Mouse (Mus musculus): ENCODE data around the gene Vmn1r194. TPM values are rescaled to one million over a fixed set of nuclear protein-coding genes. Genes with fewer than 3 reads are reported as not detected.
"Not testable (repeated sequence)": the region's sequence is repeated elsewhere in the genome, so short reads cannot be mapped to it uniquely, and the experiment has no call there.

Gene Vmn1r194
- polyA plus RNA-seq (2012; rRNA removed), result not detected in 2 replicates

- H3K27ac ChIP-seq (ENCODE audit: control insufficient read depth, insufficient read depth, low read depth, low read length), result no peak within 1 kb of the TSS
- no peaks in the 10 kb centered on the region for H3K36me3 ChIP-seq (ENCODE audit: control insufficient read depth, insufficient read depth, low read length)
- H3K4me1 ChIP-seq (ENCODE audit: control insufficient read depth, insufficient read depth, low read length), result no peaks in the 10 kb centered on the region
- H3K27me3 ChIP-seq (ENCODE audit: control insufficient read depth, insufficient read depth, low read length), result no peaks in the 10 kb centered on the region
- no peak for TF ChIP-seq CTCF (IDR thresholded peaks at IDR 0.05; ENCODE audit: control insufficient read depth, insufficient read depth, insufficient replicate concordance, low read depth, low read length)
- TF ChIP-seq POLR2A (IDR thresholded peaks at IDR 0.05; ENCODE audit: control insufficient read depth, low read depth, low read length), result no peak
- no peak within 1 kb of the TSS for H3K4me3 ChIP-seq (ENCODE audit: control insufficient read depth, low read depth, low read length)
Observed at GRCm38 (mm10) chr13:22243915-22244314, at the start of gene Vmn1r194. Gene Vmn1r194 (plus strand): TSS chr13:22244215.

DNA sequence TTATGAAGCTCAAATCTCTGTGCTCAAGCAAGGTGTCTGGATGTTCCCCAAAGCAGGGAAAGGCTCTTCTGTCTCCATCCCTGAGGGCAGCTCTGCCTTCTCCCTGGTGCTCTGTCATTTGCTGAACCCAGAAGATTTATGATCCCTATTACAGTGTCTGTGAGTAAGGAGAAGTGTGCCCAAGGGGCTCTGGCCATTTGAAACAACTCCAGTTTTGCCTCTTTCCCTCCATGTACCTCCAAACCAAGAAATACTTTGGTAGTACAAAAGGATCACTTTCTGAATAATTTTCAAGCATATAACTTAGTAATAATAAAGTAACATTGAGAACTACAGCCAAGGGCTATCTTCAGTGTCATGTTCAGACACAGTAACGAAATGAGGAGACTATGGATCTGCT, 21.0 kb upstream of the Vmn1r194 start, which contains the start of gene Vmn1r193:
Vmn1r193 (minus strand) TSS at position 101 of the 400 bp plus-strand sequence.
- not testable (repeated sequence) for H3K27me3 ChIP-seq (ENCODE audit: control insufficient read depth, insufficient read depth, low read length); H3K4me3 ChIP-seq (ENCODE audit: control insufficient read depth, low read depth, low read length); H3K27ac ChIP-seq (ENCODE audit: control insufficient read depth, insufficient read depth, low read depth, low read length); H3K4me1 ChIP-seq (ENCODE audit: control insufficient read depth, insufficient read depth, low read length); H3K36me3 ChIP-seq (ENCODE audit: control insufficient read depth, insufficient read depth, low read length)

- H3K27me3 ChIP-seq (ENCODE audit: control insufficient read depth, insufficient read depth, low read length); H3K36me3 ChIP-seq (ENCODE audit: control insufficient read depth, insufficient read depth, low read length); H3K27ac ChIP-seq (ENCODE audit: control insufficient read depth, insufficient read depth, low read depth, low read length); H3K4me3 ChIP-seq (ENCODE audit: control insufficient read depth, low read depth, low read length); H3K4me1 ChIP-seq (ENCODE audit: control insufficient read depth, insufficient read depth, low read length): not testable (repeated sequence)
Observed at GRCm38 (mm10) chr13:22270222-22270621, 26.2 kb downstream of the Vmn1r194 start, which contains the start of gene Vmn1r195. Gene Vmn1r195 (plus strand): TSS chr13:22270522.

GRCm38 (mm10) chr13:22271721-22272120, 27.7 kb downstream of the Vmn1r194 start:
- Histone ChIP-seq H3K4me1 (ENCODE audit: control insufficient read depth, insufficient read depth, low read length) (no peaks in the 10 kb centered on the region), H3K36me3 (ENCODE audit: control insufficient read depth, insufficient read depth, low read length) (no peaks in the 10 kb centered on the region), H3K4me3 (ENCODE audit: control insufficient read depth, low read depth, low read length) (no peak overlapping the region), H3K27ac (ENCODE audit: control insufficient read depth, insufficient read depth, low read depth, low read length) (no peak overlapping the region), H3K27me3 (ENCODE audit: control insufficient read depth, insufficient read depth, low read length) (no peaks in the 10 kb centered on the region)
- TF ChIP-seq CTCF (IDR thresholded peaks at IDR 0.05; ENCODE audit: control insufficient read depth, insufficient read depth, insufficient replicate concordance, low read depth, low read length) (no peak), POLR2A (IDR thresholded peaks at IDR 0.05; ENCODE audit: control insufficient read depth, low read depth, low read length) (no peak)

DNA sequence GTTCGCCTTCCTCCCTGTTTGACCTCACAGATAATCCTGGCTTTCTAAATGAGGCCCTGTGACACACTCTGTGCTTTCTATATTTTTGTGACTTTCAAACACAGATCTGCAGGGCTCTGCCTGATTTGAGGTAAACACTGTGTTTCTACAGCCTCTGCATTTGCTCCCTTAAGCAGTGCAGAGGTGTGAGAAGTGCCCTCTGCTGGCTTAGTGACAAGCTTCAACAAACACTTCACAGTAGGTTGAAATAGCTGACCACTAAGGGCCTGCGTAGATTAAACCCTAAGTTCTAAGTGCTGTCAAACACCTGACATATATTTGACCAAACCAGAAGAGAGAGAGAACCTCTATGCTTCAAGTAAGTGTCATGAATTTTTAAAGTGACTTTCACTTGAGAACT, 40.6 kb downstream of the Vmn1r194 start:
- Histone ChIP-seq H3K27me3 (ENCODE audit: control insufficient read depth, insufficient read depth, low read length) (no peaks in the 10 kb centered on the region), H3K27ac (ENCODE audit: control insufficient read depth, insufficient read depth, low read depth, low read length) (no peak overlapping the region), H3K36me3 (ENCODE audit: control insufficient read depth, insufficient read depth, low read length) (no peaks in the 10 kb centered on the region), H3K4me1 (ENCODE audit: control insufficient read depth, insufficient read depth, low read length) (no peaks in the 10 kb centered on the region), H3K4me3 (ENCODE audit: control insufficient read depth, low read depth, low read length) (no peak overlapping the region)
- TF ChIP-seq CTCF (IDR thresholded peaks at IDR 0.05; ENCODE audit: control insufficient read depth, insufficient read depth, insufficient replicate concordance, low read depth, low read length), result no peak
- TF ChIP-seq POLR2A (IDR thresholded peaks at IDR 0.05; ENCODE audit: control insufficient read depth, low read depth, low read length), result no peak

- TF ChIP-seq CTCF (IDR thresholded peaks at IDR 0.05; ENCODE audit: control insufficient read depth, insufficient read depth, insufficient replicate concordance, low read depth, low read length) (no peak), POLR2A (IDR thresholded peaks at IDR 0.05; ENCODE audit: control insufficient read depth, low read depth, low read length) (no peak)
- H3K4me1 ChIP-seq (ENCODE audit: control insufficient read depth, insufficient read depth, low read length), result no peaks in the 10 kb centered on the region; the same call in 1 of the 2 replicates
- no peak within 1 kb of the TSS for H3K27ac ChIP-seq (ENCODE audit: control insufficient read depth, insufficient read depth, low read depth, low read length)
- H3K4me3 ChIP-seq (ENCODE audit: control insufficient read depth, low read depth, low read length), result no peak within 1 kb of the TSS
- no peaks in the 10 kb centered on the region for H3K27me3 ChIP-seq (ENCODE audit: control insufficient read depth, insufficient read depth, low read length)
- H3K36me3 ChIP-seq (ENCODE audit: control insufficient read depth, insufficient read depth, low read length), result no peaks in the 10 kb centered on the region
Observed at GRCm38 (mm10) chr13:22289620-22290019, 45.6 kb downstream of the Vmn1r194 start, which contains the start of gene Vmn1r196. Gene Vmn1r196 (plus strand): TSS chr13:22289920.

Other genes starting within 250 kb of the Vmn1r194 start
- 0.05 and 0.22 TPM in 2 replicates for gene Prss16, start 234.5 kb upstream of the Vmn1r194 start, polyA plus RNA-seq (2012; rRNA removed)
- 1.8 and 3.7 TPM in 2 replicates for gene Hist1h2ah, start 208.6 kb upstream of the Vmn1r194 start, polyA plus RNA-seq (2012; rRNA removed)
- gene Hist1h2bk, start 208.3 kb upstream of the Vmn1r194 start, polyA plus RNA-seq (2012; rRNA removed), result 10.0 and 11.3 TPM in 2 replicates
- gene Hist1h4i, start 202.9 kb upstream of the Vmn1r194 start, polyA plus RNA-seq (2012; rRNA removed), result 3.7 and 6.6 TPM in 2 replicates
- 4.8 and 6.5 TPM in 2 replicates for gene Hist1h2ag, start 201.3 kb upstream of the Vmn1r194 start, polyA plus RNA-seq (2012; rRNA removed)
- gene Hist1h2bj, start 201.0 kb upstream of the Vmn1r194 start, polyA plus RNA-seq (2012; rRNA removed), result 7.9 and 8.5 TPM in 2 replicates
- not detected in 2 replicates for gene Vmn1r188, start 159.8 kb upstream of the Vmn1r194 start, polyA plus RNA-seq (2012; rRNA removed)
- gene Vmn1r189, start 138.4 kb upstream of the Vmn1r194 start, polyA plus RNA-seq (2012; rRNA removed), result not detected in 2 replicates
- gene Vmn1r191, start 60.2 kb upstream of the Vmn1r194 start, polyA plus RNA-seq (2012; rRNA removed), result not detected in 2 replicates
- gene Vmn1r192, start 53.1 kb upstream of the Vmn1r194 start, polyA plus RNA-seq (2012; rRNA removed), result not detected in 2 replicates
- not detected in 2 replicates for gene Vmn1r193, start 21.1 kb upstream of the Vmn1r194 start, polyA plus RNA-seq (2012; rRNA removed)
- gene Vmn1r195, start 26.3 kb downstream of the Vmn1r194 start, polyA plus RNA-seq (2012; rRNA removed), result not detected in 2 replicates
- gene Vmn1r196, start 45.7 kb downstream of the Vmn1r194 start, polyA plus RNA-seq (2012; rRNA removed), result not detected in 2 replicates
- gene Vmn1r197, start 80.4 kb downstream of the Vmn1r194 start, polyA plus RNA-seq (2012; rRNA removed), result not detected in 2 replicates
- gene Vmn1r198, start 106.1 kb downstream of the Vmn1r194 start, polyA plus RNA-seq (2012; rRNA removed), result not detected in 2 replicates
- not detected in 2 replicates for gene Vmn1r199, start 135.6 kb downstream of the Vmn1r194 start, polyA plus RNA-seq (2012; rRNA removed)
- gene Vmn1r200, start 146.2 kb downstream of the Vmn1r194 start, polyA plus RNA-seq (2012; rRNA removed), result not detected in 2 replicates
- gene Vmn1r201, start 227.7 kb downstream of the Vmn1r194 start, polyA plus RNA-seq (2012; rRNA removed), result not detected in 2 replicates